Mouse (Mus musculus): ENCODE results near the gene Mettl6.

GRCm38 (mm10) chr14:31482417-31482816 is 12.4 kb downstream of the Mettl6 start:
- TF ChIP-seq MAX (IDR thresholded peaks at IDR 0.05; ENCODE audit: low read length), result no peak
- TF ChIP-seq CTCF (IDR thresholded peaks at IDR 0.05 in 2 of 3, conservative IDR thresholded peaks at IDR 0.05 in 1 of 3; ENCODE audit: control insufficient read depth in 1 of 3, insufficient read depth in 1 of 3, low read depth in 2 of 3, low read length in 3 of 3, poor library complexity in 1 of 3, severe bottlenecking in 1 of 3), result no peak
- TF ChIP-seq SIN3A (IDR thresholded peaks at IDR 0.05; ENCODE audit: low read length), result no peak
- no peak for TF ChIP-seq MAFK (IDR thresholded peaks at IDR 0.05; ENCODE audit: borderline replicate concordance, low read depth, low read length)
- TF ChIP-seq GATA1 (IDR thresholded peaks at IDR 0.05; ENCODE audit: low read depth, low read length), result no peak
- no peak for TF ChIP-seq EP300 (IDR thresholded peaks at IDR 0.05; ENCODE audit: low read depth in 1 of 2, low read length in 2 of 2)
- TF ChIP-seq USF1 (IDR thresholded peaks at IDR 0.05; ENCODE audit: low read depth, low read length), result peak; percentile 61
- TF ChIP-seq BHLHE40 (IDR thresholded peaks at IDR 0.05; ENCODE audit: borderline replicate concordance, low read depth, low read length), result no peak
- no peak for TF ChIP-seq POLR2AphosphoS2 (IDR thresholded peaks at IDR 0.05; ENCODE audit: low read length)
